Mouse (Mus musculus) olfactory bulb, adult 2 months (tissue): Measurements from ENCODE around the gene AI661453. TPM values are rescaled to one million over a fixed set of nuclear protein-coding genes. Genes with fewer than 3 reads are reported as not detected.

Experiments used
- H3K27ac ChIP-seq: fragments of 200-500 bp; 2 replicates; pipeline ENCODE4 v1.5.1; 2012; ENCODE audit warnings: low read depth, low read length; ENCODE audit not compliant: insufficient read depth
- H3K4me1 ChIP-seq: fragments of 200-500 bp; 2 replicates; pipeline ENCODE4 v1.6.1; 2012; ENCODE audit warnings: low read length; ENCODE audit not compliant: control insufficient read depth, insufficient read depth
- H3K4me3 ChIP-seq: fragments of 200-500 bp; 2 replicates; pipeline ENCODE4 v1.5.1; 2012; ENCODE audit warnings: mild to moderate bottlenecking, low read depth, low read length, moderate library complexity; ENCODE audit not compliant: insufficient read depth
- CTCF ChIP-seq: fragments of 200-500 bp; IDR thresholded peaks from 2 replicates; pipeline ENCODE4 v1.5.1; 2012; ENCODE audit warnings: low read depth, mild to moderate bottlenecking, low read length, moderate library complexity; ENCODE audit not compliant: insufficient read depth
- POLR2A ChIP-seq: fragments of 200-500 bp; IDR thresholded peaks from 2 replicates; pipeline ENCODE4 v1.6.1; 2012; ENCODE audit warnings: mild to moderate bottlenecking, low read depth, low read length, moderate library complexity; ENCODE audit not compliant: insufficient read depth
- WGBS: fragments of 180-500 bp; shearing (Covaris S2); methylation state at CpG from one replicate; pipeline ENCODE4 v1.1.7; 2018; 5-methylcytosine and 5-hydroxymethylcytosine counted together
- polyA plus RNA-seq: library from polyadenylated mRNA; stranded (reverse); fragments of >200 nt; gene quantifications from 2 replicates; pipeline ENCODE4 v1.2.4, GENCODE M21; 2012; ENCODE audit warnings: low replicate concordance; ENCODE audit not compliant: missing spikeins, insufficient read depth, insufficient read length

Gene AI661453
- polyA plus RNA-seq, 1 experiment: not detected

GRCm38 (mm10) chr17:47504941-47505346, 68.5 kb downstream of the AI661453 start, which contains the start of gene Ccnd3:
Ccnd3 (plus strand) TSS chr17:47505051.
- 4% methylated on average over 22 of the region's 22 CpGs for WGBS
- peak within 1 kb of the TSS; percentile 16; the same call in 1 of the 2 replicates for H3K27ac ChIP-seq

GRCm38 (mm10) chr17:47505566-47505965, 69.2 kb downstream of the AI661453 start:
- TF ChIP-seq POLR2A (no peak), CTCF (no peak)
- H3K4me1 ChIP-seq: peaks cover 23% of the 10 kb centered on the region
- no peak overlapping the region for H3K27ac ChIP-seq
- WGBS: 70% methylated on average over 2 of the region's 2 CpGs
- peak overlapping the region; percentile 39; the same call in 1 of the 2 replicates for H3K4me3 ChIP-seq

More at GRCm38 (mm10) chr17:47504941-47505346, 68.5 kb downstream of the AI661453 start, which contains the start of gene Ccnd3:
- peaks cover 23% of the 10 kb centered on the region for H3K4me1 ChIP-seq
- peak within 1 kb of the TSS; percentile 39 for H3K4me3 ChIP-seq
- TF ChIP-seq CTCF: no peak
- TF ChIP-seq POLR2A: no peak

GRCm38 (mm10) chr17:47506042-47506441, 69.6 kb downstream of the AI661453 start:
- Histone ChIP-seq H3K4me1 (peaks cover 22% of the 10 kb centered on the region), H3K27ac (peak overlapping the region; percentile 56; the same call in 1 of the 2 replicates), H3K4me3 (no peak overlapping the region; the same call in 1 of the 2 replicates)
- WGBS: 97% methylated on average over 1 of the region's 1 CpGs
- TF ChIP-seq CTCF (no peak), POLR2A (no peak)

- TF ChIP-seq POLR2A: no peak
- no peak for TF ChIP-seq CTCF
- no peak overlapping the region; the same call in 1 of the 2 replicates for H3K4me3 ChIP-seq
- peak overlapping the region; percentile 36; the same call in 1 of the 2 replicates for H3K27ac ChIP-seq
- peaks cover 21% of the 10 kb centered on the region for H3K4me1 ChIP-seq
- WGBS: 84% methylated on average over 4 of the region's 4 CpGs
Measured at GRCm38 (mm10) chr17:47506697-47507096, 70.3 kb downstream of the AI661453 start.

GRCm38 (mm10) chr17:47507523-47507922, 71.1 kb downstream of the AI661453 start:
- TF ChIP-seq POLR2A: no peak
- TF ChIP-seq CTCF: no peak
- Histone ChIP-seq H3K4me1 (peaks cover 24% of the 10 kb centered on the region), H3K4me3 (no peak overlapping the region), H3K27ac (peak overlapping the region; percentile 80)
- 85% methylated on average over 2 of the region's 2 CpGs for WGBS

- TF ChIP-seq POLR2A (no peak), CTCF (no peak)
- Histone ChIP-seq H3K4me1 (peaks cover 24% of the 10 kb centered on the region), H3K4me3 (peak overlapping the region; percentile 9; the same call in 1 of the 2 replicates), H3K27ac (peak overlapping the region; percentile 89)
- WGBS: 22% methylated on average over 12 of the region's 12 CpGs
Measured at GRCm38 (mm10) chr17:47508012-47508608, 71.7 kb downstream of the AI661453 start.

- 52% methylated on average over 9 of the region's 9 CpGs for WGBS
- no peak overlapping the region for H3K4me3 ChIP-seq
- peaks cover 24% of the 10 kb centered on the region for H3K4me1 ChIP-seq
- H3K27ac ChIP-seq: no peak overlapping the region
- TF ChIP-seq CTCF: no peak
- no peak for TF ChIP-seq POLR2A
Measured at GRCm38 (mm10) chr17:47509031-47509705, 72.8 kb downstream of the AI661453 start.

- 22% methylated on average over 25 of the region's 25 CpGs for WGBS
- Histone ChIP-seq H3K4me1 (peaks cover 16% of the 10 kb centered on the region), H3K27ac (peak overlapping the region; percentile 52), H3K4me3 (peak overlapping the region; percentile 24)
- TF ChIP-seq CTCF: peak; percentile 87
- TF ChIP-seq POLR2A: no peak
Measured at GRCm38 (mm10) chr17:47511111-47512020, 75.0 kb downstream of the AI661453 start.
